Mouse (Mus musculus): Measurements from ENCODE around the gene Tcf21. TPM values are rescaled to one million over a fixed set of nuclear protein-coding genes. Genes with fewer than 3 reads are reported as not detected.
A peak's percentile ranks its signal among the peaks of the same experiment; 100 is the strongest.

The Tcf21 gene
- total and polyA plus RNA-seq, 2 experiments from 2014 or later = 0.47 to 0.89 TPM

- no peak for TF ChIP-seq CTCF (IDR thresholded peaks at IDR 0.05; ENCODE audit: low read depth)
- no peaks in the 10 kb centered on the region for H3K36me3 ChIP-seq (ENCODE audit: insufficient read depth, low read length)
- DNase-seq (ENCODE audit: low spot score) (no peak), ATAC-seq (no peak)
- 4% methylated on average over 5 of the region's 5 CpGs for WGBS
- H3K9me3 ChIP-seq (ENCODE audit: low read length) = no peaks in the 10 kb centered on the region
- H3K4me3 ChIP-seq (ENCODE audit: low read length) = no peak overlapping the region
- no peak overlapping the region for H3K9ac ChIP-seq (replicated peaks; ENCODE audit: low read length)
- no peaks in the 10 kb centered on the region for H3K4me1 ChIP-seq (ENCODE audit: insufficient read depth, low read length)
- H3K27ac ChIP-seq = no peak overlapping the region
- H3K27me3 ChIP-seq (ENCODE audit: insufficient read depth, low read length) = peaks cover 58% of the 10 kb centered on the region
- no peak overlapping the region for H3K4me2 ChIP-seq (ENCODE audit: low read depth, low read length)
These were observed 1.7 kb upstream of the Tcf21 start for GRCm38 (mm10) chr10:22821709-22822108.

- Histone ChIP-seq H3K4me1 (ENCODE audit: insufficient read depth, low read length) (no peaks in the 10 kb centered on the region), H3K9ac (replicated peaks; ENCODE audit: low read length) (no peak overlapping the region), H3K4me3 (ENCODE audit: low read length) (no peak overlapping the region), H3K27ac (no peak overlapping the region), H3K4me2 (ENCODE audit: low read depth, low read length) (no peak overlapping the region), H3K27me3 (ENCODE audit: insufficient read depth, low read length) (peaks cover 63% of the 10 kb centered on the region), H3K9me3 (ENCODE audit: low read length) (no peaks in the 10 kb centered on the region), H3K36me3 (ENCODE audit: insufficient read depth, low read length) (no peaks in the 10 kb centered on the region)
- no peak for DNase-seq (ENCODE audit: low spot score)
- TF ChIP-seq CTCF (IDR thresholded peaks at IDR 0.05; ENCODE audit: low read depth) = no peak
- ATAC-seq = no peak
- WGBS = 13% methylated on average over 1 of the region's 1 CpGs
These were observed 1.3 kb upstream of the Tcf21 start for GRCm38 (mm10) chr10:22821267-22821666.

GRCm38 (mm10) chr10:22820841-22821240 is 867 bp upstream of the Tcf21 start:
- DNase-seq (ENCODE audit: low spot score) = no peak

GRCm38 (mm10) chr10:22819239-22819870 is 619 bp downstream of the Tcf21 start:
- H3K4me2 ChIP-seq (ENCODE audit: low read depth, low read length) = no peak overlapping the region

More at GRCm38 (mm10) chr10:22820841-22821240, 867 bp upstream of the Tcf21 start:
- no peak overlapping the region for H3K9ac ChIP-seq (replicated peaks; ENCODE audit: low read length)
- no peaks in the 10 kb centered on the region for H3K4me1 ChIP-seq (ENCODE audit: insufficient read depth, low read length)
- ATAC-seq = no peak
- 12% methylated on average over 2 of the region's 2 CpGs for WGBS
- no peak overlapping the region for H3K27ac ChIP-seq
- no peaks in the 10 kb centered on the region for H3K36me3 ChIP-seq (ENCODE audit: insufficient read depth, low read length)
- TF ChIP-seq CTCF (IDR thresholded peaks at IDR 0.05; ENCODE audit: low read depth) = no peak
- no peak overlapping the region for H3K4me2 ChIP-seq (ENCODE audit: low read depth, low read length)
- H3K4me3 ChIP-seq (ENCODE audit: low read length) = no peak overlapping the region
- no peaks in the 10 kb centered on the region for H3K9me3 ChIP-seq (ENCODE audit: low read length)
- peaks cover 66% of the 10 kb centered on the region for H3K27me3 ChIP-seq (ENCODE audit: insufficient read depth, low read length)

GRCm38 (mm10) chr10:22818600-22819238 is 1.3 kb downstream of the Tcf21 start:
- ATAC-seq (no peak), DNase-seq (ENCODE audit: low spot score) (no peak)
- 0 out of 2 replicates have a peak overlapping the region, but pooled peaks have one; percentile 0 for H3K4me3 ChIP-seq (ENCODE audit: low read length)
- WGBS = 2% methylated on average over 12 of the region's 12 CpGs
- no peak overlapping the region for H3K27ac ChIP-seq
- no peaks in the 10 kb centered on the region for H3K4me1 ChIP-seq (ENCODE audit: insufficient read depth, low read length)
- no peak overlapping the region for H3K9ac ChIP-seq (replicated peaks; ENCODE audit: low read length)
- H3K9me3 ChIP-seq (ENCODE audit: low read length) = no peaks in the 10 kb centered on the region
- H3K4me2 ChIP-seq (ENCODE audit: low read depth, low read length) = no peak overlapping the region
- no peak for TF ChIP-seq CTCF (IDR thresholded peaks at IDR 0.05; ENCODE audit: low read depth)
- peaks cover 85% of the 10 kb centered on the region for H3K27me3 ChIP-seq (ENCODE audit: insufficient read depth, low read length)
- no peaks in the 10 kb centered on the region for H3K36me3 ChIP-seq (ENCODE audit: insufficient read depth, low read length)

More at GRCm38 (mm10) chr10:22819239-22819870, 619 bp downstream of the Tcf21 start:
- peaks cover 81% of the 10 kb centered on the region for H3K27me3 ChIP-seq (ENCODE audit: insufficient read depth, low read length)
- no peaks in the 10 kb centered on the region for H3K4me1 ChIP-seq (ENCODE audit: insufficient read depth, low read length)
- ATAC-seq = peak; percentile 24; the same call in 1 of the 2 replicates
- 0 out of 2 replicates have a peak overlapping the region, but pooled peaks have one; percentile 0 for H3K4me3 ChIP-seq (ENCODE audit: low read length)
- WGBS = 1% methylated on average over 42 of the region's 42 CpGs
- H3K9ac ChIP-seq (replicated peaks; ENCODE audit: low read length) = no peak overlapping the region
- no peak overlapping the region for H3K27ac ChIP-seq
- no peak for DNase-seq (ENCODE audit: low spot score)
- H3K9me3 ChIP-seq (ENCODE audit: low read length) = no peaks in the 10 kb centered on the region
- TF ChIP-seq CTCF (IDR thresholded peaks at IDR 0.05; ENCODE audit: low read depth) = no peak
- no peaks in the 10 kb centered on the region for H3K36me3 ChIP-seq (ENCODE audit: insufficient read depth, low read length)

- Histone ChIP-seq H3K9me3 (ENCODE audit: low read length) (no peaks in the 10 kb centered on the region), H3K27ac (no peak overlapping the region), H3K4me1 (ENCODE audit: insufficient read depth, low read length) (no peaks in the 10 kb centered on the region), H3K9ac (replicated peaks; ENCODE audit: low read length) (no peak overlapping the region), H3K4me2 (ENCODE audit: low read depth, low read length) (no peak overlapping the region), H3K4me3 (ENCODE audit: low read length) (no peak overlapping the region), H3K27me3 (ENCODE audit: insufficient read depth, low read length) (peaks cover 87% of the 10 kb centered on the region), H3K36me3 (ENCODE audit: insufficient read depth, low read length) (no peaks in the 10 kb centered on the region)
- 4% methylated on average over 4 of the region's 4 CpGs for WGBS
- no peak for DNase-seq (ENCODE audit: low spot score)
- no peak for ATAC-seq
- TF ChIP-seq CTCF (IDR thresholded peaks at IDR 0.05; ENCODE audit: low read depth) = no peak
These were observed 2.0 kb downstream of the Tcf21 start for GRCm38 (mm10) chr10:22817976-22818375.

- ATAC-seq = no peak
These were observed 2.4 kb downstream of the Tcf21 start for GRCm38 (mm10) chr10:22817561-22817960.

More at GRCm38 (mm10) chr10:22817561-22817960, 2.4 kb downstream of the Tcf21 start:
- 1% methylated on average over 18 of the region's 18 CpGs for WGBS
- no peak overlapping the region for H3K4me3 ChIP-seq (ENCODE audit: low read length)
- no peaks in the 10 kb centered on the region for H3K36me3 ChIP-seq (ENCODE audit: insufficient read depth, low read length)
- H3K9me3 ChIP-seq (ENCODE audit: low read length) = no peaks in the 10 kb centered on the region
- H3K27me3 ChIP-seq (ENCODE audit: insufficient read depth, low read length) = peaks cover 83% of the 10 kb centered on the region
- no peak overlapping the region for H3K4me2 ChIP-seq (ENCODE audit: low read depth, low read length)
- no peaks in the 10 kb centered on the region for H3K4me1 ChIP-seq (ENCODE audit: insufficient read depth, low read length)
- no peak for DNase-seq (ENCODE audit: low spot score)
- no peak for TF ChIP-seq CTCF (IDR thresholded peaks at IDR 0.05; ENCODE audit: low read depth)
- H3K9ac ChIP-seq (replicated peaks; ENCODE audit: low read length) = no peak overlapping the region
- H3K27ac ChIP-seq = no peak overlapping the region

All from hindbrain, postnatal 0 days (tissue).